Mouse (Mus musculus) hindbrain, embryonic 11.5 days (tissue): ENCODE measurements around the gene Eral1. TPM values are rescaled to one million over a fixed set of nuclear protein-coding genes. Genes with fewer than 3 reads are reported as not detected.

Experiments
- ATAC-seq: fragments of 200-750 bp; cut with Nextera tagmentation; 2 replicates; pipeline ENCODE4 v1.8.0; 2017; ENCODE audit warnings: mild to moderate bottlenecking, moderate TSS enrichment, moderate library complexity; ENCODE audit not compliant: low FRiP score
- DNase-seq: peaks from one replicate; pipeline ENCODE4 v3.0.0-alpha.2; 2015; ENCODE audit warnings: low spot score
- H3K27ac ChIP-seq: fragments of 300-500 bp; sonication (generic); 2 replicates; pipeline ENCODE4 v1.5.1; 2014; ENCODE audit warnings: mild to moderate bottlenecking, low read depth, low read length
- H3K27me3 ChIP-seq: fragments of 300-500 bp; sonication (generic); 2 replicates; pipeline ENCODE4 v1.6.1; 2014; ENCODE audit warnings: mild to moderate bottlenecking, low read length, moderate library complexity, mixed read lengths; ENCODE audit not compliant: control insufficient read depth, insufficient read depth
- H3K36me3 ChIP-seq: fragments of 300-500 bp; sonication (generic); 2 replicates; pipeline ENCODE4 v1.6.1; 2014; ENCODE audit warnings: mild to moderate bottlenecking, low read length, moderate library complexity, mixed read lengths; ENCODE audit not compliant: control insufficient read depth, insufficient read depth
- H3K4me1 ChIP-seq: fragments of 300-500 bp; sonication (generic); replicated peaks from 2 replicates; pipeline ENCODE4 v1.6.1; 2014; ENCODE audit warnings: low read length, mixed read lengths; ENCODE audit not compliant: control insufficient read depth, insufficient read depth
- H3K4me2 ChIP-seq: fragments of 300-500 bp; sonication (generic); replicated peaks from 2 replicates; pipeline ENCODE4 v1.6.1; 2014; ENCODE audit warnings: mild to moderate bottlenecking, low read depth, low read length
- H3K4me3 ChIP-seq: fragments of 300-500 bp; sonication (generic); 2 replicates; pipeline ENCODE4 v1.5.1; 2014; ENCODE audit warnings: low read depth, low read length
- H3K9ac ChIP-seq: fragments of 300-500 bp; sonication (generic); 2 replicates; pipeline ENCODE4 v1.6.1; 2014; ENCODE audit warnings: low read depth, low read length
- H3K9me3 ChIP-seq: fragments of 300-500 bp; sonication (generic); 2 replicates; pipeline ENCODE4 v1.6.1; 2016; ENCODE audit warnings: low read length; ENCODE audit not compliant: control insufficient read depth
- WGBS: fragments of 180-500 bp; shearing (Covaris S2); extraction: QIAGEN DNeasy Blood & Tissue Kit; methylation state at CpG from one replicate; pipeline ENCODE4 v1.1.7; 2014; 5-methylcytosine and 5-hydroxymethylcytosine counted together
- polyA plus RNA-seq: library from polyadenylated mRNA; unstranded; fragments of >200 nt; fragmentation: Nextera tagmentation; extraction: Ambion mirVana; gene quantifications from 2 replicates; pipeline ENCODE4 v1.2.1, GENCODE M21; 2014

The Eral1 gene
- 31.9 and 37.2 TPM in 2 replicates for polyA plus RNA-seq

DNA sequence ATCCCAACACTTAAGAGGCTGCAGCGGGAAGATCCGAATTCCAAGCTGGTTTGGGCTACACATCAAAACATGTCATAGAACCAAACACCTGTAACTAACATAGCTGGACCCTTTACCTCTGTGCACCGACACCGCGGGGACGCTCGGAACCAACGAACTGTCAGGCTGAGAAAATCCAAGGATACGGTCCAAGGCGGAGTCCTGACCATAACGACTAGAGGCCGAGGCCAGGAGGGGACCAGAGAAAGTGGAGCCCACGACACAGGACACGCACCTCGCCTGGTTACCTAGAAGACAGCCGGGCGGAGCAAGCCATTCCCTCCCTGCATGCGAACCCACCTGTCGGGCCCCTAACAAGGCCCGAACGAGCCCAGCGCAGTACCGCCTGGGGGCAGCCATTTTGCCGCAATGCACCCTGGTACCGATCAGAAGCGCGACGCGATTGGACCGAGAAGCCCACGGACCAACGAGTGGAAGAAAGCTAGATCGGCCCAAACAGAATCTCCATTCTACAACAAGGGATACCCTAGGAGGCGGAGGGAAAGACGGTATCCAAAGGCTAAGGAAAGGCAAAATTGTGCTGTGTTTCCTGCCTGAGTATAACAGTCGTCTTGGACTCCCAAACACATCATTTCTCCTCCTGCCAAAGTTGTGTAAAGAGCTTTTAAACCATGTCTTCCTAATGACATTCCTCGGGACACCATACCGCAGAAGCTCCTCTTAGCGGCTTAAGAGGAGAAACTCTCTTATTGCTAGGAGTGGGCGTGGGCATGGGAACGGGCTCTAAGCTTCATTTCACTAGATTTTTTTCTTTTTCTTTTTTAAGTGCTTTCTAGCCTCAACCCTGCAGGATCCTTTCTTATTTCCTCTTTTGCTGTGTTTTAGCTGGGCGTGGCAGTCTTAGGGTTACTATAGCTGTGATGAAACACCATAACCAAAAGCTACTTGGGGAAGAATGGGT, at the start of gene Eral1:
TSS of gene Eral1 (minus strand) at position 423 of the 961 bp plus-strand sequence.
- ATAC-seq, result peak; percentile 84
- Histone ChIP-seq H3K4me2 (peak within 1 kb of the TSS; percentile 44), H3K9ac (peak within 1 kb of the TSS; percentile 74), H3K4me3 (peak within 1 kb of the TSS; percentile 71), H3K36me3 (no peaks in the 10 kb centered on the region), H3K27me3 (no peaks in the 10 kb centered on the region), H3K4me1 (no peaks in the 10 kb centered on the region), H3K9me3 (no peaks in the 10 kb centered on the region), H3K27ac (no peak within 1 kb of the TSS)
- DNase-seq, result peak; percentile 88
- 1% methylated on average over 42 of the region's 42 CpGs for WGBS

DNA sequence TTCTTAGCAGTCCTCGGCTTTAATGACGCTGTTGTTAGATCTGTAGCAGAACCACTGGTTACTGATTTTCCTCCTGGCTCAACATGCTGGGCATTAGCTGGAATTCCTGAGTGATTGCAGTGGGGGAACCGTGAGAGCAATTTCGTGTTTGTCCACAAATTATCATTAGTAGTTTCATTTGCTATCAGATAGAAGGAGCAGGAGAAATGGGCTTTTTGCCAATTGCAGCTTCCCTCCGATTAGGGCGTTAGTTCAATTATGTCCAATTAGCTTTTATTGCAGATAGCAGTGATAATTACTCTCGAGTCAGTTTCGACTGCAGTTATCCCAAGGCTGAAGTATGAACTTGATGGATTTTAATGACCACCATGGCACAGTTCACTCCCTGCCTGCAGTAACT, 49.3 kb upstream of the Eral1 start:
- ATAC-seq, result no peak
- no peaks in the 10 kb centered on the region for H3K9me3 ChIP-seq
- H3K9ac ChIP-seq, result no peak overlapping the region
- H3K4me1 ChIP-seq, result no peaks in the 10 kb centered on the region
- H3K36me3 ChIP-seq, result no peaks in the 10 kb centered on the region
- H3K4me2 ChIP-seq, result no peak overlapping the region
- WGBS, result 94% methylated on average over 8 of the region's 8 CpGs
- H3K27me3 ChIP-seq, result no peaks in the 10 kb centered on the region
- H3K27ac ChIP-seq, result no peak overlapping the region
- H3K4me3 ChIP-seq, result no peak overlapping the region
- DNase-seq, result no peak

DNA sequence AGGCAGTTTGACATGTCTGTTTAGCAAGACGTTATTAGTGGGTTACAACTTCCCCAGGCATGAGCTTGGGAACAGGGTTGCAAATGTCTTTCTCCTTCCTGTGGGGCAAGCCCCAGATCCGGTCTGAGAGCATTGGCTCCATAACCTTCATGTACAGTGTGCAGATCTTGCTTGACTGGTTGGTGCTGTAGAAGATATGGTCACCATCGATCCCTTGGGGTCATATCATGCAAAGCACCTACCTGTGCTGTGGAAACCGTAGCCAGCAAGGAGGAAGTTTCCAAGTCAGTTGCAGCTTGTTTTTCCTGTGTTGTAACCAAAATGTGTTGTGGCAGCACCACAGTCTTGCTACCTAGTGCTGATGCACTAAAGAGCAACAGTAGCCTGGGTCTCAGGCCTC, 46.6 kb upstream of the Eral1 start:
- WGBS, result 91% methylated on average over 4 of the region's 4 CpGs
- Histone ChIP-seq H3K4me2 (no peak overlapping the region), H3K9me3 (no peaks in the 10 kb centered on the region), H3K27me3 (no peaks in the 10 kb centered on the region), H3K4me1 (no peaks in the 10 kb centered on the region), H3K27ac (no peak overlapping the region), H3K36me3 (no peaks in the 10 kb centered on the region), H3K9ac (no peak overlapping the region), H3K4me3 (no peak overlapping the region)
- DNase-seq (no peak), ATAC-seq (no peak)

DNA sequence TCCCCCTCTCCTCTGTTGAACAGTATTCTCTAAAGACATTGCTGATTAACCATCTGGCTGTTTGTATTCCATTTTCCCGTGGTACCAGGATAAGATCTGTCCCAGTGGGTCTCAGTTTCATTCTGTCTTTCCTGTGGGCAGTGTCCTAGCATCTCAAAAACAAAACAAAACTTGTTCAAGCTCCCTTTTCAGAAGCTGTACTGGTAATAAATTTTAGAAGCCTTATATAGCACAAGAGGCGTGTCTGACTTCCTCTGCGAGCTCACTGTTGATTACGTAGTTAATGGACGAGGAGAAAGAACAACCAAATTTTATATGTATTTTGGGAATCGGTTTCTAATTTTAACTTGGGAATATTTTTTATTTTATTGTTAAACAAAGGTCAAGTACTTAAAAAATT, 45.5 kb upstream of the Eral1 start:
- H3K4me1 ChIP-seq, result no peaks in the 10 kb centered on the region
- no peaks in the 10 kb centered on the region for H3K36me3 ChIP-seq
- no peak overlapping the region for H3K27ac ChIP-seq
- no peak overlapping the region for H3K4me3 ChIP-seq
- H3K27me3 ChIP-seq, result no peaks in the 10 kb centered on the region
- 87% methylated on average over 6 of the region's 6 CpGs for WGBS
- DNase-seq, result no peak
- no peak overlapping the region for H3K9ac ChIP-seq
- no peak for ATAC-seq
- no peaks in the 10 kb centered on the region for H3K9me3 ChIP-seq
- no peak overlapping the region for H3K4me2 ChIP-seq

DNA sequence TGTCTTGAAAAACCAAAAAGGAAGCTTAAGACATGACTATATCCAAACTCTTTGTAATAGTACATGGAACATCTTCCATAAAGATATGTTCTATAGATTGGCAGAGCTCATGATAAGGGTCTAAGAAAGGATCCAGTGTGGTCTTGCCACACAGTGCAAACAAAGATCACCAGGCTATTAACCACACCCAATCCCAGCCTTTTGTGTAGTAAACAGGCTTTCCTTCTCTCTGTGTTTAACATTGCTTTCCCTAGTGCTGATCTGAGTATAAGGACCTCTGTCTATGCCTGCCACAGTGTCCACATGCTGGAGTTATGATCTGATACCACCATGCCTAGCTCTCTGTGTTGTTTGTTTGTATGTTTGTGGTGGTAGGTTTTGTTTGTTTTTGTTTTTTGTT, 43.6 kb upstream of the Eral1 start:
- Histone ChIP-seq H3K9me3 (no peaks in the 10 kb centered on the region), H3K27ac (no peak overlapping the region), H3K4me2 (no peak overlapping the region), H3K4me1 (no peaks in the 10 kb centered on the region), H3K9ac (no peak overlapping the region), H3K4me3 (no peak overlapping the region), H3K36me3 (no peaks in the 10 kb centered on the region), H3K27me3 (no peaks in the 10 kb centered on the region)
- ATAC-seq (no peak), DNase-seq (no peak)

DNA sequence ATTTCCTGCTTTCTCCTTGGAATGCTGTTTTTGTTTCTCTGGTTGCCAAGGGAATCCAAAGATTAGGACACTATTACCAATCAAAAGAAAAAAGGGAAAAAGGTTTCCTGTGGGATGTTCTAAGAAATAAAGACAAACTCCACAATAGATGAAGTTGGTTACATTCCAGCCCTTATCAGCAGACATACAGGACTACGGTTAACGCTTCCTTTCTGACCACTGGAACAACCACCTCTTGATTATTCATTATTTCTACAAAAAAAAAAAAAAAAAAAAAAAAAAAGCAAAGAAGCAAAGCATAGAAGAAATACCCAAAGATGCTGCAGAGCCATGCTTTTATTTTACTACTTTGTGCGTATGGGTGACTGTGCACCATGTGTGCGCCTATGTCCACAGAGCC, 42.6 kb upstream of the Eral1 start:
- Histone ChIP-seq H3K9me3 (no peaks in the 10 kb centered on the region), H3K36me3 (no peaks in the 10 kb centered on the region), H3K27me3 (no peaks in the 10 kb centered on the region), H3K4me2 (no peak overlapping the region), H3K27ac (no peak overlapping the region), H3K4me3 (no peak overlapping the region), H3K4me1 (no peaks in the 10 kb centered on the region), H3K9ac (no peak overlapping the region)
- DNase-seq (no peak), ATAC-seq (no peak)
- WGBS, result 93% methylated on average over 4 of the region's 4 CpGs

DNA sequence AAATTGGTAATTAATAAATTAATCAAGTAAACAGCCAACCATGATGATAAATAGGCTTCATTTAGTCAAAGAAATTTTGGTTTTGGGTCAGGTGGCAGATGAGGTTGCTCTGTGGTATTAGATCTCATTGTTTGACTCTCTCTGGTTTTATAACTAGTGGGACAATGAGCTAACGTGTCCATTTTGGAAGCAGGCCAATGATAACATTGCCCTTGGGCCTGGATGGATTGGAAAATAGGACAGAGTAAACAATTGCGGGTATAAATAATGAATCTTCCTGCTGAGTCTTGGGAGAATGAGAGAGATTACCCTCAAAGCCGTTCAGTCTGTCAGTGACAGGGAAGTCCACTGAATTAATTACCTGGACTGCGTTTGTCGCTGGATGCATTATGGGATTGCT, 41.0 kb upstream of the Eral1 start:
- Histone ChIP-seq H3K4me1 (no peaks in the 10 kb centered on the region), H3K9me3 (no peaks in the 10 kb centered on the region), H3K36me3 (no peaks in the 10 kb centered on the region), H3K27me3 (no peaks in the 10 kb centered on the region), H3K27ac (no peak overlapping the region), H3K9ac (no peak overlapping the region), H3K4me2 (no peak overlapping the region), H3K4me3 (no peak overlapping the region)
- no peak for ATAC-seq
- no peak for DNase-seq
- 73% methylated on average over 5 of the region's 5 CpGs for WGBS

DNA sequence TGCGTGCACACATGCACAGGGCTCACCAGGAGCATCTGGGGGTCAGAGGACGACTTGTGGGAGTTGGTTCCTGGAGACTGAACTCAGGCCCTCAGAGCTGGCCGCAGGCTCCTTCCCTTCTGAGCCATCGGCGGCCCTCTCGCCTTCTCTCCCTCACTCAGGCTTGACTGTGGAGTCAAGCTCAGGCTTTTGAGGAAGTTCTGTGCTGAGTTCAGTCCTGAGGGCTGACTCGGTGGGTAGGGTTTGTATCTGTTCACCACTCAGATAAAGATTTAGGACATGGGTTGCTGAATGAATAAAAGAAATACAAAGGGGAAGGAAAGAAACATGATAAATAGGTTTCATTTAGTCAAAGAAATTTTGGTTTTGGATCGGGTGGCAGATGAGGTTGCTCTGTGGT, 39.7 kb upstream of the Eral1 start:
- ATAC-seq, result no peak
- 80% methylated on average over 8 of the region's 8 CpGs for WGBS
- H3K27me3 ChIP-seq, result no peaks in the 10 kb centered on the region

DNA sequence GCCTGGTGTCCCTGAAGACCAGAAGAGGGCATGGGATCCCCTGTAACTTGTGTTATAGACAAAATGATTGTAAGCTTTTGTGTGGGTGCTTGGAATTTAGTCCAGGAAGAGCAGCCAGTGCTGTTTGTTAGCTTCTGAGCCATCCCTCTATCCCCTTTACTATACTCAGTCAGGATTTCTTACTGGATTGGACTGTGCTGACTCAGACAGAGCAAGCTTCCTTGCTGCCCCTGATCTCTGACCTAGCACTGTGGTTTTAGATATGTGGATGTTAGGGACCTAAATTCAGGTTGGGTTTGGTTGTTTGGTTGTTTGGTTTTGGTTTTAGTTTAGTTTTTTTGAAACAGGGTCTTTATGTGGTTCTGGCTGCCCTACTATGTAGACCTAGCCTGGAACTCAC, 38.3 kb upstream of the Eral1 start:
- ATAC-seq, result no peak
- Histone ChIP-seq H3K9me3 (no peaks in the 10 kb centered on the region), H3K4me1 (no peaks in the 10 kb centered on the region), H3K27ac (no peak overlapping the region), H3K36me3 (no peaks in the 10 kb centered on the region), H3K4me3 (no peak overlapping the region), H3K4me2 (no peak overlapping the region), H3K27me3 (no peaks in the 10 kb centered on the region), H3K9ac (no peak overlapping the region)
- no peak for DNase-seq

More for the DNA sequence above, 39.7 kb upstream of the Eral1 start:
- H3K27ac ChIP-seq, result no peak overlapping the region
- H3K9me3 ChIP-seq, result no peaks in the 10 kb centered on the region
- no peak overlapping the region for H3K4me2 ChIP-seq
- H3K4me1 ChIP-seq, result no peaks in the 10 kb centered on the region
- no peak overlapping the region for H3K9ac ChIP-seq
- DNase-seq, result no peak
- H3K36me3 ChIP-seq, result no peaks in the 10 kb centered on the region
- no peak overlapping the region for H3K4me3 ChIP-seq
